Mouse (Mus musculus) forebrain, embryonic 14.5 days (tissue): ENCODE results near the gene Rce1. TPM values are rescaled to one million over a fixed set of nuclear protein-coding genes. Genes with fewer than 3 reads are reported as not detected.

Experiments used
- ATAC-seq: fragments of 200-750 bp; cut with Nextera tagmentation; 2 replicates; pipeline ENCODE4 v1.8.0; 2017; ENCODE audit warnings: mild to moderate bottlenecking, moderate library complexity
- DNase-seq: peaks from one replicate; pipeline ENCODE4 v3.0.0-alpha.2; 2015; ENCODE audit warnings: low spot score
- H3K27ac ChIP-seq: fragments of 300-500 bp; sonication (generic); 2 replicates; pipeline ENCODE4 v1.5.1; 2014; ENCODE audit warnings: low read depth, mild to moderate bottlenecking, control low read depth, low read length, moderate library complexity
- H3K27me3 ChIP-seq: fragments of 300-500 bp; sonication (generic); replicated peaks from 2 replicates; pipeline ENCODE4 v1.6.1; 2014; ENCODE audit warnings: low read length, control low read depth, mixed read lengths; ENCODE audit not compliant: control insufficient read depth, insufficient read depth
- H3K36me3 ChIP-seq: fragments of 300-500 bp; sonication (generic); 2 replicates; pipeline ENCODE4 v1.6.1; 2014; ENCODE audit warnings: low read length, control low read depth; ENCODE audit not compliant: control insufficient read depth, insufficient read depth
- H3K4me1 ChIP-seq: fragments of 300-500 bp; sonication (generic); 2 replicates; pipeline ENCODE4 v1.6.1; 2014; ENCODE audit warnings: antibody characterized with exemption, low read length, control low read depth; ENCODE audit not compliant: control insufficient read depth, insufficient read depth
- H3K4me2 ChIP-seq: fragments of 300-500 bp; sonication (generic); 2 replicates; pipeline ENCODE4 v1.6.1; 2014; ENCODE audit warnings: mild to moderate bottlenecking, control low read depth, low read length
- H3K4me3 ChIP-seq: fragments of 300-500 bp; sonication (generic); 2 replicates; pipeline ENCODE4 v1.5.1; 2014; ENCODE audit warnings: low read depth, low read length, control low read depth
- H3K9ac ChIP-seq: fragments of 300-500 bp; sonication (generic); 2 replicates; pipeline ENCODE4 v1.6.1; 2014; ENCODE audit warnings: mild to moderate bottlenecking, low read length, control low read depth, moderate library complexity
- H3K9me3 ChIP-seq: fragments of 300-500 bp; sonication (generic); replicated peaks from 2 replicates; pipeline ENCODE4 v1.6.1; 2016; ENCODE audit warnings: low read length, control low read depth, mixed read lengths; ENCODE audit not compliant: control insufficient read depth
- WGBS: fragments of 180-500 bp; shearing (Covaris S2); extraction: QIAGEN DNeasy Blood & Tissue Kit; methylation state at CpG from one replicate; pipeline ENCODE4 v1.1.7; 2014; 5-methylcytosine and 5-hydroxymethylcytosine counted together
- polyA plus RNA-seq: library from polyadenylated mRNA; unstranded; fragments of >200 nt; fragmentation: Nextera tagmentation; extraction: Ambion mirVana; gene quantifications from 2 replicates; pipeline ENCODE4 v1.2.1, GENCODE M21; 2014

Rce1 gene
- polyA plus RNA-seq, 1 experiment from 2014 or later: 57.1 TPM

GRCm38 (mm10) chr19:4615151-4616093 lies 10.0 kb downstream of the Rce1 start, which contains the start of gene Lrfn4:
TSS of gene Lrfn4 (minus strand) at chr19:4615667.
- peak; percentile 96 for DNase-seq
- H3K27ac ChIP-seq: peak within 1 kb of the TSS; percentile 90
- H3K4me3 ChIP-seq: peak within 1 kb of the TSS; percentile 86
- H3K4me2 ChIP-seq: peak within 1 kb of the TSS; percentile 82
- peak; percentile 95 for ATAC-seq
- H3K9ac ChIP-seq: peak within 1 kb of the TSS; percentile 99
- no peaks in the 10 kb centered on the region for H3K27me3 ChIP-seq
- no peaks in the 10 kb centered on the region for H3K9me3 ChIP-seq
- peaks cover 34% of the 10 kb centered on the region for H3K36me3 ChIP-seq
- WGBS: under 1% methylated on average over 66 of the region's 87 CpGs
- peaks cover 10% of the 10 kb centered on the region for H3K4me1 ChIP-seq

- ATAC-seq (peak; percentile 8), DNase-seq (peak; percentile 37)
- Histone ChIP-seq H3K9me3 (no peaks in the 10 kb centered on the region), H3K36me3 (peaks cover 34% of the 10 kb centered on the region), H3K9ac (peak overlapping the region; percentile 99), H3K4me1 (peaks cover 10% of the 10 kb centered on the region), H3K4me2 (peak overlapping the region; percentile 82), H3K27ac (peak overlapping the region; percentile 90), H3K27me3 (no peaks in the 10 kb centered on the region), H3K4me3 (peak overlapping the region; percentile 86)
- WGBS: 28% methylated on average over 28 of the region's 49 CpGs
Measured at GRCm38 (mm10) chr19:4614305-4615150, 10.9 kb downstream of the Rce1 start.

- DNase-seq: no peak
- 89% methylated on average over 33 of the region's 33 CpGs for WGBS
- no peaks in the 10 kb centered on the region for H3K9me3 ChIP-seq
- H3K9ac ChIP-seq: peak overlapping the region; percentile 99
- H3K4me1 ChIP-seq: peaks cover 10% of the 10 kb centered on the region
- H3K27me3 ChIP-seq: no peaks in the 10 kb centered on the region
- H3K36me3 ChIP-seq: peaks cover 34% of the 10 kb centered on the region
- H3K27ac ChIP-seq: no peak overlapping the region; the same call in 1 of the 2 replicates
- peak overlapping the region; percentile 86 for H3K4me3 ChIP-seq
- H3K4me2 ChIP-seq: peak overlapping the region; percentile 82
- no peak for ATAC-seq
Measured at GRCm38 (mm10) chr19:4613464-4614304, 11.8 kb downstream of the Rce1 start.

GRCm38 (mm10) chr19:4612181-4612961 lies 13.1 kb downstream of the Rce1 start:
- peak overlapping the region; percentile 21; the same call in 1 of the 2 replicates for H3K9ac ChIP-seq
- WGBS: 93% methylated on average over 18 of the region's 19 CpGs
- DNase-seq (no peak), ATAC-seq (no peak)
- H3K4me2 ChIP-seq: no peak overlapping the region
- no peaks in the 10 kb centered on the region for H3K27me3 ChIP-seq
- H3K9me3 ChIP-seq: no peaks in the 10 kb centered on the region
- H3K4me3 ChIP-seq: no peak overlapping the region
- H3K4me1 ChIP-seq: peaks cover 10% of the 10 kb centered on the region
- H3K27ac ChIP-seq: no peak overlapping the region
- peaks cover 34% of the 10 kb centered on the region for H3K36me3 ChIP-seq

- ATAC-seq (no peak), DNase-seq (no peak)
- 73% methylated on average over 4 of the region's 4 CpGs for WGBS
- no peak overlapping the region for H3K9ac ChIP-seq
- no peak overlapping the region for H3K4me3 ChIP-seq
- no peak overlapping the region for H3K27ac ChIP-seq
- H3K9me3 ChIP-seq: no peaks in the 10 kb centered on the region
- no peak overlapping the region for H3K4me2 ChIP-seq
- H3K4me1 ChIP-seq: peaks cover 10% of the 10 kb centered on the region
- H3K36me3 ChIP-seq: peaks cover 34% of the 10 kb centered on the region
- no peaks in the 10 kb centered on the region for H3K27me3 ChIP-seq
Measured at GRCm38 (mm10) chr19:4610109-4610508, 15.3 kb downstream of the Rce1 start.

- H3K4me2 ChIP-seq: no peak overlapping the region
- H3K9me3 ChIP-seq: no peaks in the 10 kb centered on the region
- ATAC-seq (no peak), DNase-seq (no peak)
- H3K4me3 ChIP-seq: no peak overlapping the region
- no peaks in the 10 kb centered on the region for H3K27me3 ChIP-seq
- 91% methylated on average over 4 of the region's 4 CpGs for WGBS
- 0 out of 2 replicates have a peak, but pooled peaks cover 4% of the 10 kb centered on the region for H3K4me1 ChIP-seq
- H3K27ac ChIP-seq: no peak overlapping the region
- H3K9ac ChIP-seq: no peak overlapping the region
- peaks cover 31% of the 10 kb centered on the region for H3K36me3 ChIP-seq
Measured at GRCm38 (mm10) chr19:4608511-4608910, 16.9 kb downstream of the Rce1 start.

- Histone ChIP-seq H3K4me3 (no peak overlapping the region), H3K9ac (no peak overlapping the region), H3K4me2 (no peak overlapping the region), H3K36me3 (peaks cover 20% of the 10 kb centered on the region), H3K4me1 (no peaks in the 10 kb centered on the region), H3K27ac (no peak overlapping the region), H3K9me3 (no peaks in the 10 kb centered on the region), H3K27me3 (no peaks in the 10 kb centered on the region)
- DNase-seq: no peak
- 93% methylated on average over 12 of the region's 12 CpGs for WGBS
- ATAC-seq: no peak
Measured at GRCm38 (mm10) chr19:4607406-4607805, 18.0 kb downstream of the Rce1 start.
